Mouse (Mus musculus): ENCODE measurements around the gene Tln1.

DNA sequence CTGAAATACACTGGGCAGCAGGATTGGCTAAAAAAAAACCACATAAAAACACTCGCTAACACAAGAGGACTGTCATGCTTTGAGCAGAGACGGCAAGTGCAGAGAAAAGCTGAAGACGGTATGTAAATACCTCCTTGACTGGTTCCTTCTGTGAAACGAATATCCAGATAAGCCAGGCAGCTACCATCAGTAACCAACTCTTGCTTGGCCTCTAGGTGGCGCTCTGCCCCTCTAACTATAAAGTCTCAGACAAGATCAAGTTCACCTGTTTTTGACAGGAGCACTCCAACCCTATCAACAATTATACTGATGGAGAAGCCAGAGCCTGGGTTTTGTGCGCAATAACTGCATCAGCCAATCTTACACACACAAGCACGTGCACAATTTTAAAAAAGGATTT is 31.9 kb downstream of the Tln1 start:
- TF ChIP-seq POLR2A (IDR thresholded peaks at IDR 0.05; ENCODE audit: insufficient read length, low read depth) (no peak), MAX (IDR thresholded peaks at IDR 0.05; ENCODE audit: low read depth) (no peak), CEBPB (IDR thresholded peaks at IDR 0.05; ENCODE audit: insufficient read depth, poor library complexity, severe bottlenecking) (no peak), USF1 (IDR thresholded peaks at IDR 0.05; ENCODE audit: low read depth) (no peak)

Data from myocyte (in vitro differentiated cells).